Mouse (Mus musculus) embryonic facial prominence, embryonic 15.5 days (tissue): ENCODE data around the gene Orm2. TPM values are rescaled to one million over a fixed set of nuclear protein-coding genes. Genes with fewer than 3 reads are reported as not detected.

Source experiments
- ATAC-seq: fragments of 200-750 bp; cut with Nextera tagmentation; 2 replicates; pipeline ENCODE4 v1.8.0; 2017; ENCODE audit warnings: low read depth, moderate TSS enrichment; ENCODE audit not compliant: insufficient number of reproducible peaks, low FRiP score, low TSS enrichment
- H3K27ac ChIP-seq: fragments of 300-500 bp; sonication (generic); replicated peaks from 2 replicates; pipeline ENCODE4 v1.5.1; 2015; ENCODE audit warnings: mild to moderate bottlenecking, inconsistent platforms
- H3K27me3 ChIP-seq: fragments of 300-500 bp; sonication (generic); 2 replicates; pipeline ENCODE4 v1.6.1; 2015; ENCODE audit warnings: inconsistent platforms
- H3K36me3 ChIP-seq: fragments of 300-500 bp; sonication (generic); 2 replicates; pipeline ENCODE4 v1.6.1; 2015; ENCODE audit warnings: mild to moderate bottlenecking, inconsistent platforms
- H3K4me1 ChIP-seq: fragments of 300-500 bp; sonication (generic); 2 replicates; pipeline ENCODE4 v1.6.1; 2015; ENCODE audit warnings: inconsistent platforms
- H3K4me2 ChIP-seq: fragments of 300-500 bp; sonication (generic); replicated peaks from 2 replicates; pipeline ENCODE4 v1.6.1; 2015; ENCODE audit warnings: mild to moderate bottlenecking, inconsistent platforms
- H3K4me3 ChIP-seq: fragments of 300-500 bp; sonication (generic); replicated peaks from 2 replicates; pipeline ENCODE4 v1.5.1; 2015; ENCODE audit warnings: mild to moderate bottlenecking, inconsistent platforms
- H3K9ac ChIP-seq: fragments of 300-500 bp; sonication (generic); 2 replicates; pipeline ENCODE4 v1.6.1; 2015; ENCODE audit warnings: inconsistent platforms
- H3K9me3 ChIP-seq: fragments of 300-500 bp; sonication (generic); replicated peaks from 2 replicates; pipeline ENCODE4 v1.6.1; 2016; ENCODE audit warnings: inconsistent platforms
- whole genome bisulfite sequencing: fragments of 180-500 bp; shearing (Covaris S2); methylation state at CpG from one replicate; pipeline ENCODE4 v1.1.7; 2015; 5-methylcytosine and 5-hydroxymethylcytosine counted together
- polyA plus RNA-seq: library from polyadenylated mRNA; unstranded; fragments of >200 nt; fragmentation: Nextera tagmentation; extraction: Ambion mirVana; gene quantifications from 2 replicates; pipeline ENCODE4 v1.2.1, GENCODE M21; 2015

Gene Orm2
- polyA plus RNA-seq, 1 experiment from 2014 or later: 0.31 TPM

- no peak for ATAC-seq
- no peak overlapping the region for H3K4me2 ChIP-seq
- no peaks in the 10 kb centered on the region for H3K27me3 ChIP-seq
- 63% methylated on average over 7 of the region's 7 CpGs for WGBS
- no peak overlapping the region for H3K27ac ChIP-seq
- H3K36me3 ChIP-seq: peaks cover 82% of the 10 kb centered on the region
- H3K4me3 ChIP-seq: no peak overlapping the region
- H3K4me1 ChIP-seq: no peaks in the 10 kb centered on the region
- H3K9me3 ChIP-seq: no peaks in the 10 kb centered on the region
- H3K9ac ChIP-seq: no peak overlapping the region
Measured at GRCm38 (mm10) chr4:63377483-63377882, 15.2 kb downstream of the Orm2 start.

GRCm38 (mm10) chr4:63382676-63383369 is 20.6 kb downstream of the Orm2 start:
- H3K4me1 ChIP-seq: no peaks in the 10 kb centered on the region
- no peak overlapping the region for H3K27ac ChIP-seq
- H3K27me3 ChIP-seq: no peaks in the 10 kb centered on the region
- no peak for ATAC-seq
- no peak overlapping the region for H3K4me3 ChIP-seq
- H3K9me3 ChIP-seq: no peaks in the 10 kb centered on the region
- no peak overlapping the region for H3K4me2 ChIP-seq
- WGBS: 89% methylated on average over 4 of the region's 4 CpGs
- no peak overlapping the region for H3K9ac ChIP-seq
- peaks cover 67% of the 10 kb centered on the region for H3K36me3 ChIP-seq

GRCm38 (mm10) chr4:63383474-63383873 is 21.2 kb downstream of the Orm2 start:
- Histone ChIP-seq H3K27me3 (no peaks in the 10 kb centered on the region), H3K36me3 (peaks cover 60% of the 10 kb centered on the region), H3K9ac (no peak overlapping the region), H3K27ac (no peak overlapping the region), H3K4me2 (no peak overlapping the region), H3K9me3 (no peaks in the 10 kb centered on the region), H3K4me3 (no peak overlapping the region), H3K4me1 (0 out of 2 replicates have a peak, but pooled peaks cover under 1% of the 10 kb centered on the region)
- WGBS: 81% methylated on average over 12 of the region's 12 CpGs
- no peak for ATAC-seq

DNA sequence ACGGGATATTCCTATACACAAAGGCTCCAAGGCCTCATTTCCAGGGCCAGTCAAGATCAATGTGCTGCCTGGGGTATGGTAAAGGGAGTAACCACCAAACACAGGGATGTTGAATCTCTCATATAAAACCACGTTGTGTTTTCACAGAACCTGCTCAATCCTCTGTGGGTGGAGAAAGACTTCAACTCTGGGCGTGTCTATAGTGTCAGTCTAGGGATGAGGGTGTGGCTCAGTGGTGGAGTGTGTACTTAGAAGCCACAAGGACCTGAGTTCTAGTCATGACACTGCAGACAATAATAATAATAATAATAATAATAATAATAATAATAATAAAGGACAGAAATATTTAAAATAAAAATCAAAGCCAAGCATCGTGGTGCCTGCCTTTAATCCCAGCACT is 22.0 kb downstream of the Orm2 start:
- no peak overlapping the region for H3K9ac ChIP-seq
- H3K36me3 ChIP-seq: peaks cover 52% of the 10 kb centered on the region
- H3K27ac ChIP-seq: no peak overlapping the region
- peaks cover 8% of the 10 kb centered on the region for H3K4me1 ChIP-seq
- no peaks in the 10 kb centered on the region for H3K27me3 ChIP-seq
- WGBS: 83% methylated on average over 4 of the region's 4 CpGs
- no peak overlapping the region for H3K4me3 ChIP-seq
- ATAC-seq: no peak
- no peaks in the 10 kb centered on the region for H3K9me3 ChIP-seq
- H3K4me2 ChIP-seq: no peak overlapping the region

DNA sequence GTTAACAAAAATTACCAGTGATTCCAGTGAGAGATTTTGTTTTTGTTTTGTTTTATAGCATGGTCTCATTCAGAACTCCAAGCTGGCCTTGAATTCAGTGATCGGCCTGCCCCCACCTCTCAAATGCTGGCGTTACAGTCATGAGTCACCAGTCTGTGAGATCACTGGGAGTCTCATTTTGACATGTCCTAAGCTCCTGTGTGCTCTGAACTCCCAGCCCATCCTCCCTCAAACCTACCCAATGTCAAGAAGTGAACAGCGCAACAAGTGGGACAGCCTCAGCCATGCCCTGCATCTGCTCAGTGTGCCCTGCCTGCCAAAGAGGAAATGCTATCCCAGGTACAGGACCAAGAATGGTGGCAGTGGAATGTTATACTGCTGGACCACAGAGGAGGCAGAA is 23.0 kb downstream of the Orm2 start:
- WGBS: 82% methylated on average over 3 of the region's 3 CpGs
- peaks cover 13% of the 10 kb centered on the region for H3K4me1 ChIP-seq
- H3K36me3 ChIP-seq: peaks cover 43% of the 10 kb centered on the region
- no peaks in the 10 kb centered on the region for H3K9me3 ChIP-seq
- H3K4me2 ChIP-seq: no peak overlapping the region
- H3K4me3 ChIP-seq: no peak overlapping the region
- no peaks in the 10 kb centered on the region for H3K27me3 ChIP-seq
- ATAC-seq: no peak
- H3K27ac ChIP-seq: no peak overlapping the region
- no peak overlapping the region for H3K9ac ChIP-seq

GRCm38 (mm10) chr4:63385784-63386183 is 23.5 kb downstream of the Orm2 start:
- Histone ChIP-seq H3K9me3 (no peaks in the 10 kb centered on the region), H3K4me1 (peaks cover 13% of the 10 kb centered on the region), H3K9ac (no peak overlapping the region), H3K27me3 (no peaks in the 10 kb centered on the region), H3K36me3 (peaks cover 38% of the 10 kb centered on the region), H3K27ac (no peak overlapping the region), H3K4me2 (no peak overlapping the region), H3K4me3 (no peak overlapping the region)
- no peak for ATAC-seq
- WGBS: 72% methylated on average over 11 of the region's 11 CpGs

DNA sequence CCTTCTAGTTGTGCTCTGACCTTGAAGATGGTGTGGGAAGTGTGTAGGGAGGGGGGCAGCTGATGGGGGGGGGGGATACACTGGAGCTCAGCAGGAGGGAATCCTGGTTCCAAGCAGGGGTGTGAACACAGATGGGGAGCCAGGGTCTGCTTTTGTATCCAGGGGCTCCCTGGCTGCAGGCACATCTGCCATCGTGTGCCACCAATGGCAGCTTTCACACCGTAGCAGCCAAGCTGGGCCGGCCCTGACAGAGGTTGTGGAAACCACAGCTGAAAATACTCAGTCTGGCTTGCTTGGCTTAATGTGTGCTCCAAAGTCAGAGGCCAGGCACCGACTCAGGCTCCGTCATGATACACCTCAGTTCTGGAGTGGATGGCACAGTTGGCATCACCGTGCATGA is 25.8 kb downstream of the Orm2 start:
- H3K36me3 ChIP-seq: peaks cover 17% of the 10 kb centered on the region
- 70% methylated on average over 6 of the region's 6 CpGs for WGBS

DNA sequence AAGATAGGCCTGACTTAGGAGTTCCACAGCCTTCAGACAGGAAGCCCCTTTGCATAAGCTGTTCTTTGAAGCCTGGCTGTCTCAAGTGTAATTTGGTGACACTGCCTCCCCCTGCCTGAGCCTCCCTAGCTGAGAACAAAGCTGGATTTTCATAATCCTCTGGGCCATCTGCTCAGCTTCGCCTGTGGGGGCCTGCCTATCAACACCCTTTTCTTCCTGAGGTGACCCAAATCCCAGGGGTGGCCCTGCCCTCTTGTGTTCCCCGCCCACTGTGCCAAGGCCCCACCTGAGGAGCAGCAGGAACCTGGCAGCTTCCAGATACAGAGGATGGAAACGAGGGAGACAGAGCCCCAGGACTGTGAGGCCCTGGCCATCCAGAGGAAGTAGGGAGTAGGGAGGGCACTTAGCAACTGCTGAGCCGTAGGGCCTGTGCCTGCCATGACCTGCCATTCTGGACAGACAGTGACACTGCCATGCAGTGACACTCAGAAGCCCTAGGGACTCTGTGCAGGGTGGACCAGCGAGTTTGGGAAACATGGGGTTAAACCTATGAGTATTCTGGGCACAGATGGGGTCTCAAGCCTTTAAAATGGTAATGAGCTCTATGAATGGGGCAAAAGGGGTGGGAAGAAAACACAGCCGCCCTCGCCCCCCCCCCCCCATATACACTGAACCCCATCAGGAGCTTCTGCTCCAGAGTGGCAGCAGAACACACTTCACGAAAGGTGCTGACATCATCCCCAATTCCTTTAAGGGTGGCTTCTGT is 27.1 kb downstream of the Orm2 start:
- no peak overlapping the region for H3K27ac ChIP-seq
- WGBS: 40% methylated on average over 8 of the region's 8 CpGs
- H3K4me1 ChIP-seq: peaks cover 13% of the 10 kb centered on the region
- 0 out of 2 replicates have a peak, but pooled peaks have one; percentile 44 for ATAC-seq
- peaks cover 10% of the 10 kb centered on the region; the same call in 1 of the 2 replicates for H3K36me3 ChIP-seq
- no peaks in the 10 kb centered on the region for H3K27me3 ChIP-seq
- no peak overlapping the region for H3K4me3 ChIP-seq
- no peak overlapping the region for H3K4me2 ChIP-seq
- H3K9ac ChIP-seq: no peak overlapping the region
- no peaks in the 10 kb centered on the region for H3K9me3 ChIP-seq

More for the DNA sequence above, 25.8 kb downstream of the Orm2 start:
- H3K9ac ChIP-seq: no peak overlapping the region
- H3K4me3 ChIP-seq: no peak overlapping the region
- H3K4me1 ChIP-seq: peaks cover 13% of the 10 kb centered on the region
- H3K27ac ChIP-seq: no peak overlapping the region
- no peak for ATAC-seq
- no peak overlapping the region for H3K4me2 ChIP-seq
- H3K27me3 ChIP-seq: no peaks in the 10 kb centered on the region
- H3K9me3 ChIP-seq: no peaks in the 10 kb centered on the region

DNA sequence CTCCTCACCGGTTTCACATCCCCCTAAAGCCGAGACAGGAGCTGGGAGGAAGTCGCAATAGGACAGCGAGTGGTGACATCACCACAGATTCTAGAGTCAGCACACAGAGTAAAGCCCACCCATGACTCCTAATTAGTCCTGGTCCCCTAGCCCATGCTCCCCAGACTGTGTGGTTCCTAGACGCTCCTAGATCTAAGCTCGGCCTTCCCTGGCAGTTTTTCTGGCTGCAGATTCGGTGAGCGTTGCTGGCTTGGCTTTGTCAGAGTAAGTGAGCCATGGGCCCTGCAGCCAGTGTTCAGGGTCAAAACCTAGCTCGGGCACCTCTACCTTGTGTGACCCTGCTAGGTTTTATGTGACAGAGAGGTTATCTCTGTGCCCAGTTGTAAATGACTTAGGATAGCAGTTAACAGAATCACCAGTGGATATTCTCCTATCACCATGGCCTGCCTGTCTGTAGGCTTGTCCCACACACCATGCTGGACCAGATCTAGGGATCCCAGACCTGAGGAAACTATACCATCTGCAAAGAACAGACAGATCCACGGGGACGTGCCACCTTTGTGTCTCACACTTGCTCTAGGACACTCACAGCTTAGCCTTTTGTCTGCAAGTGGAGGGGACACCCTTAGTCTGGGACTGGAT is 27.8 kb downstream of the Orm2 start:
- Histone ChIP-seq H3K9ac (no peak overlapping the region), H3K9me3 (no peaks in the 10 kb centered on the region), H3K4me1 (peaks cover 13% of the 10 kb centered on the region), H3K27ac (no peak overlapping the region), H3K4me2 (no peak overlapping the region), H3K27me3 (no peaks in the 10 kb centered on the region), H3K36me3 (peaks cover 15% of the 10 kb centered on the region; the same call in 1 of the 2 replicates), H3K4me3 (no peak overlapping the region)
- WGBS: 60% methylated on average over 11 of the region's 11 CpGs
- ATAC-seq: no peak

- no peak for ATAC-seq
- no peak overlapping the region for H3K4me3 ChIP-seq
- 0 out of 2 replicates have a peak overlapping the region, but pooled peaks have one; percentile 22 for H3K27ac ChIP-seq
- no peaks in the 10 kb centered on the region for H3K9me3 ChIP-seq
- no peaks in the 10 kb centered on the region for H3K27me3 ChIP-seq
- peaks cover 12% of the 10 kb centered on the region; the same call in 1 of the 2 replicates for H3K36me3 ChIP-seq
- H3K9ac ChIP-seq: no peak overlapping the region
- H3K4me1 ChIP-seq: peaks cover 13% of the 10 kb centered on the region
- H3K4me2 ChIP-seq: no peak overlapping the region
- WGBS: 75% methylated on average over 6 of the region's 6 CpGs
Measured at GRCm38 (mm10) chr4:63391322-63391721, 29.1 kb downstream of the Orm2 start.

DNA sequence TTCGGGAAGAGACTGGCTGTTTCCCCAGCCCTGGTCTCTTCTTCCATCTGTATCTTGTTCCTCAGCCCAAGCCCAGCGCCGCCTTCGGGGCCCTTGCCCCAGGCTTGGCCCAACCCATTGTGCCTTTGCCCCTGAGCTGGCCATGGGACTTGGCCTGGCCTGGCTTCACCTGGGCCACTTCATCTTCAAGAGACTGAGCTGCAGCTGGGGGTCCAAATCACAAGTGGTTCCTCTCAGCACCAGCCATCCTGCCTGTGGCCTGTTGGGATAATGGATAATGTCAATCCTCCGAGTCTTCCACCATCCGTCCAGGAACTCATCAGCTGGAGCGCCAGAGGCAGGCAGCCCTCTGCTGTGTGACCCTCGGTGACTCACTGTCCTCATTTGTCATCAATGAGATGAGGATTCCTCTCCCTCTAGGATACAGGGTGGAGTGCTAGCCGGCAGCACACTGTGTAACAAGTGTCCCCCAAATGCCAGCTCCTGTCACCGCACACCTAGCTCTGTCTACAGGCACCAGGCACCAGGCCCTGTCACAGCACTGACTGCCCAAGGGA is 35.8 kb downstream of the Orm2 start:
- Histone ChIP-seq H3K9me3 (no peaks in the 10 kb centered on the region), H3K36me3 (peaks cover 12% of the 10 kb centered on the region; the same call in 1 of the 2 replicates), H3K27ac (peak overlapping the region; percentile 80), H3K4me1 (peaks cover 48% of the 10 kb centered on the region), H3K9ac (no peak overlapping the region), H3K4me2 (no peak overlapping the region), H3K27me3 (no peaks in the 10 kb centered on the region), H3K4me3 (no peak overlapping the region)
- 81% methylated on average over 10 of the region's 10 CpGs for WGBS
- ATAC-seq: no peak
